Mouse (Mus musculus) CH12.LX (cell line): ENCODE data around the gene Cop1. TPM values are rescaled to one million over a fixed set of nuclear protein-coding genes. Genes with fewer than 3 reads are reported as not detected.

Experiments
- DNase-seq: peaks from one replicate; pipeline ENCODE4 v3.0.0-alpha.2; 2013; ENCODE audit errors: extremely low read depth
- H3K27ac ChIP-seq: 2 replicates; pipeline ENCODE4 v1.5.1; 2012; ENCODE audit warnings: low read depth, mild to moderate bottlenecking, control low read depth, moderate library complexity; ENCODE audit not compliant: insufficient read depth
- H3K27me3 ChIP-seq: replicated peaks from 2 replicates; pipeline ENCODE3; 2012; ENCODE audit warnings: inconsistent platforms
- H3K36me3 ChIP-seq, 2 experiments: replicated peaks in 1 of 2; 2 replicates each; pipeline versions ENCODE3 to v1.6.1; 2012; ENCODE audit warnings: inconsistent platforms in 1 of 2, low read length in 1 of 2, mild to moderate bottlenecking in 1 of 2, mixed read lengths in 1 of 2, moderate library complexity in 1 of 2; ENCODE audit not compliant: control insufficient read depth in 1 of 2, insufficient read depth in 1 of 2
- H3K4me1 ChIP-seq, 2 experiments: 2 replicates each; pipeline ENCODE4 v1.6.1; 2012; ENCODE audit warnings: inconsistent platforms in 1 of 2, moderate library complexity in 1 of 2; ENCODE audit not compliant: insufficient read depth in 2 of 2, control insufficient read depth in 1 of 2
- H3K4me2 ChIP-seq: 2 replicates; pipeline ENCODE4 v1.6.1; 2012; ENCODE audit warnings: low read depth, mild to moderate bottlenecking, control low read depth; ENCODE audit not compliant: poor library complexity, insufficient read depth, severe bottlenecking
- H3K4me3 ChIP-seq, 3 experiments: fragments of 150-350 bp in 1 of 3; sonication (generic) in 1 of 3; replicated peaks in 1 of 3; 2 replicates each; pipeline versions ENCODE3 to v1.5.1; 2011 to 2012; ENCODE audit warnings: low read depth in 2 of 3, low read length in 2 of 3, mild to moderate bottlenecking in 2 of 3, moderate library complexity in 2 of 3, control low read depth in 1 of 3, improper control_type of control experiment in 1 of 3, inconsistent platforms in 1 of 3, mixed read lengths in 1 of 3; ENCODE audit not compliant: poor library complexity in 1 of 3
- H3K79me2 ChIP-seq: replicated peaks from 2 replicates; pipeline ENCODE4 v1.6.1; 2012; ENCODE audit warnings: mild to moderate bottlenecking, moderate library complexity; ENCODE audit not compliant: control insufficient read depth, poor library complexity, insufficient read depth, severe bottlenecking; ENCODE audit errors: extremely low read depth
- H3K9ac ChIP-seq: 2 replicates; pipeline ENCODE4 v1.6.1; 2012; ENCODE audit warnings: low read depth, mild to moderate bottlenecking, control low read depth, moderate library complexity; ENCODE audit not compliant: insufficient read depth
- H3K9me3 ChIP-seq: replicated peaks from 2 replicates; pipeline ENCODE3; 2012; ENCODE audit warnings: low read length, inconsistent platforms, mixed read lengths
- BHLHE40 ChIP-seq: IDR thresholded peaks from 2 replicates; pipeline ENCODE4 v1.6.1; 2011; ENCODE audit warnings: mild to moderate bottlenecking, low read depth, low read length, improper control_type of control experiment
- CHD1 ChIP-seq: IDR thresholded peaks from 2 replicates; pipeline ENCODE4 v1.6.1; 2012; ENCODE audit warnings: low read depth, low read length, improper control_type of control experiment, inconsistent platforms
- CHD2 ChIP-seq: IDR thresholded peaks from 2 replicates; pipeline ENCODE4 v1.6.1; 2011; ENCODE audit warnings: low read length, improper control_type of control experiment
- CTCF ChIP-seq, 2 experiments: IDR thresholded peaks in 1 of 2; conservative IDR thresholded peaks in 1 of 2; 2 replicates each; pipeline ENCODE4 v1.5.1; 2011 to 2012; ENCODE audit warnings: low read depth in 2 of 2, low read length in 2 of 2, improper control_type of control experiment in 1 of 2, inconsistent platforms in 1 of 2, mild to moderate bottlenecking in 1 of 2, moderate library complexity in 1 of 2
- E2F4 ChIP-seq: IDR thresholded peaks from 2 replicates; pipeline ENCODE4 v1.6.1; 2011; ENCODE audit warnings: low read depth, low read length, improper control_type of control experiment; ENCODE audit not compliant: insufficient replicate concordance
- ELF1 ChIP-seq: IDR thresholded peaks from 2 replicates; pipeline ENCODE4 v1.6.1; 2014; ENCODE audit warnings: low read depth, mild to moderate bottlenecking, inconsistent platforms, low read length, improper control_type of control experiment
- HCFC1 ChIP-seq: IDR thresholded peaks from 2 replicates; pipeline ENCODE4 v1.6.1; 2012; ENCODE audit warnings: low read depth, mild to moderate bottlenecking, inconsistent platforms, low read length, improper control_type of control experiment
- JUN ChIP-seq: IDR thresholded peaks from 2 replicates; pipeline ENCODE4 v1.6.1; 2011; ENCODE audit warnings: low read depth, mild to moderate bottlenecking, low read length, improper control_type of control experiment, moderate library complexity; ENCODE audit not compliant: insufficient read depth
- KAT2A ChIP-seq: IDR thresholded peaks from 2 replicates; pipeline ENCODE4 v1.6.1; 2012; ENCODE audit warnings: low read length, improper control_type of control experiment, inconsistent platforms; ENCODE audit not compliant: insufficient replicate concordance
- MAX ChIP-seq: IDR thresholded peaks from 2 replicates; pipeline ENCODE4 v1.6.1; 2011; ENCODE audit warnings: low read length, improper control_type of control experiment
- MAZ ChIP-seq: IDR thresholded peaks from 2 replicates; pipeline ENCODE4 v1.6.1; 2012; ENCODE audit warnings: low read depth, mild to moderate bottlenecking, inconsistent platforms, low read length, improper control_type of control experiment, moderate library complexity
- MEF2A ChIP-seq: IDR thresholded peaks from 2 replicates; pipeline ENCODE4 v1.6.1; 2014; ENCODE audit warnings: low read depth, mild to moderate bottlenecking, inconsistent platforms, low read length, improper control_type of control experiment, borderline replicate concordance
- POLR2A ChIP-seq: IDR thresholded peaks from 2 replicates; pipeline ENCODE4 v1.6.1; 2011; ENCODE audit warnings: low read depth, mild to moderate bottlenecking, improper control_type of control experiment, low read length
- RAD21 ChIP-seq: IDR thresholded peaks from 2 replicates; pipeline ENCODE4 v1.6.1; 2011; ENCODE audit warnings: low read depth, mild to moderate bottlenecking, low read length, improper control_type of control experiment, moderate library complexity
- SMC3 ChIP-seq: IDR thresholded peaks from 2 replicates; pipeline ENCODE4 v1.6.1; 2011; ENCODE audit warnings: low read depth, low read length, improper control_type of control experiment
- UBTF ChIP-seq: IDR thresholded peaks from 2 replicates; pipeline ENCODE4 v1.6.1; 2012; ENCODE audit warnings: low read depth, mild to moderate bottlenecking, inconsistent platforms, low read length, improper control_type of control experiment, moderate library complexity
- USF2 ChIP-seq: conservative IDR thresholded peaks from 2 replicates; pipeline ENCODE4 v1.6.1; 2011; ENCODE audit warnings: low read depth, low read length, improper control_type of control experiment
- dilution Hi-C: fragments of 300-500 bp; cut with MboI; formaldehyde crosslinking; loops from 2 replicates; pipeline ENCODE4 v1.14.3; 2020; ENCODE audit warnings: low sequenced_read_pairs; ENCODE audit not compliant: extremely low pct_unique_long_range_greater_than_20kb, extremely low pct_ligation_motif_present
- in situ Hi-C: fragments of 300-500 bp; cut with MboI; formaldehyde crosslinking; loops from 3 replicates; pipeline ENCODE4 v1.14.3; 2019; ENCODE audit warnings: low sequenced_read_pairs, low pct_ligation_motif_present, low pct_unique_long_range_greater_than_20kb, mixed read lengths
- polyA plus RNA-seq: library from polyadenylated mRNA; unstranded; fragments of >175 nt; gene quantifications from 2 replicates; pipeline ENCODE4 v1.2.1, GENCODE M21; 2012; ENCODE audit warnings: low read depth; ENCODE audit not compliant: insufficient read length
- total RNA-seq, 2 experiments: library from RNA; depleted of rRNA; stranded (reverse); fragments of 300-350 nt in 1 of 2; fragments of >200 nt in 1 of 2; gene quantifications; 2 replicates each; pipeline ENCODE4 v1.2.3; 2012 to 2014

Cop1 gene
- total and polyA plus RNA-seq, 3 experiments = 54.6 to 93.2 (median 79.0) TPM

- Histone ChIP-seq H3K4me3 (no peak overlapping the region), H3K9ac (no peak overlapping the region), H3K27me3 (peaks cover 14% of the 10 kb centered on the region), H3K79me2 (no peaks in the 10 kb centered on the region), H3K4me1 (no peaks in the 10 kb centered on the region), H3K4me2 (no peak overlapping the region), H3K36me3 (no peaks in the 10 kb centered on the region), H3K9me3 (no peaks in the 10 kb centered on the region), H3K27ac (no peak overlapping the region)
- dilution Hi-C loops (no loop called here), in situ Hi-C loops (loop anchor here (25.0 kb wide), 1 partner anchor 679 kb away; no protein-coding TSS in a partner anchor)
- no peak for DNase-seq
- TF ChIP-seq RAD21 (no peak), USF2 (no peak), E2F4 (no peak), CHD1 (no peak), CHD2 (no peak), MAX (no peak), MAZ (no peak), KAT2A (no peak)
These were observed 150.8 kb downstream of the Cop1 start for GRCm38 (mm10) chr1:159382916-159383315.

DNA sequence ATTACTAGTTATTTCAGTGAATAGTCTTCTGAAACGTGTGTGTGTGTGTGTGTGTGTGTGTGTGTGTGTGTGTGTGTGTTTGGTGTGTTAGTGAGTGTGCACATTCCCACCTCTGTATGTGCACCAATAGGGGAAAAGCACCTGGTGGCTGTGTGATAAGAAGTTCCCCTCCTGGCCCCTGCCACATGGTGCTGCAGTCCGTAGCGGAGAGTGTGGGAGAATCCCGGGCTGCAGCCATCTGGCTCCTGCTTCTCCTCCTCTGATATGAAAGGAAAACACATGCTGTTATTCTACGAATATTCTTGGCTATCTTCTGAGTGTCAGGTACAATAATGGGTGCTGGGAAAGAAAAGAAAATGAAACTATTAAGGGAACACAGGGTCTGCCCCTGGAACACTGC lies 154.3 kb downstream of the Cop1 start:
- Histone ChIP-seq H3K4me3 (no peak overlapping the region), H3K4me2 (no peak overlapping the region), H3K79me2 (no peaks in the 10 kb centered on the region), H3K9me3 (no peaks in the 10 kb centered on the region), H3K27me3 (peaks cover 22% of the 10 kb centered on the region), H3K36me3 (no peaks in the 10 kb centered on the region), H3K9ac (no peak overlapping the region), H3K27ac (no peak overlapping the region), H3K4me1 (no peaks in the 10 kb centered on the region)
- TF ChIP-seq MEF2A = no peak
- TF ChIP-seq POLR2A = no peak
- no peak for TF ChIP-seq SMC3
- TF ChIP-seq MAX = no peak
- no peak for TF ChIP-seq HCFC1
- TF ChIP-seq ELF1 = no peak
- TF ChIP-seq UBTF = no peak
- TF ChIP-seq CTCF (conservative IDR thresholded peaks at IDR 0.05 in 1 of 2, IDR thresholded peaks at IDR 0.05 in 1 of 2; ENCODE audit: low read depth in 2 of 2, low read length in 2 of 2) = no peak
- no peak for TF ChIP-seq CHD2
- TF ChIP-seq JUN = no peak
- no peak for TF ChIP-seq BHLHE40
- no peak for DNase-seq
- in situ Hi-C loops = loop anchor here (25.0 kb wide), 1 partner anchor 676 kb away; no protein-coding TSS in a partner anchor
- dilution Hi-C loops = no loop called here
